Mouse (Mus musculus) urinary bladder, adult 18-20 months (tissue): ENCODE measurements around the gene Gng10.

ENCODE experiments used
- DNase-seq, 2 experiments: peaks; one replicate each; pipeline ENCODE4 v3.0.0; 2022; ENCODE audit warnings: low spot score in 2 of 2, mixed read lengths in 2 of 2

Gng10 gene

DNA sequence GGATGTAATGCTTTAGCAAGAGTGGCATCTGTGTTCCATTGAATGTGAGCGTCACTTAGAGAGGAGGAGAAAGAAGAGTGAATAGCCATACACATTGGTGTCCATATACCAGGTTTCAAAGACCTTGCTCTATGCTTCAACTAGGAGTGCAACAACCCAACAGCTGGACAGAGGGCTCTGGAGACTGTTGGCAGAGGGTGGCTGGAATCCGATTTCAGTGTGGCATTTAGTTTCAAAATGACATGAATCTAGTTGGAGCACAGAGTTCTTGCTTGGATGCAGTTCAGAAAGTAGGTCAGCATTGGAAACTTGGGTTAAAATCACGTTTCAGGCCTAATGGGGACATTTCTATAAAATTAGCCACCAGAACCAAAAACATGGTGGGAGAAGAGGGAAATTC, 19.7 kb upstream of the Gng10 start:
- no peak for DNase-seq

DNA sequence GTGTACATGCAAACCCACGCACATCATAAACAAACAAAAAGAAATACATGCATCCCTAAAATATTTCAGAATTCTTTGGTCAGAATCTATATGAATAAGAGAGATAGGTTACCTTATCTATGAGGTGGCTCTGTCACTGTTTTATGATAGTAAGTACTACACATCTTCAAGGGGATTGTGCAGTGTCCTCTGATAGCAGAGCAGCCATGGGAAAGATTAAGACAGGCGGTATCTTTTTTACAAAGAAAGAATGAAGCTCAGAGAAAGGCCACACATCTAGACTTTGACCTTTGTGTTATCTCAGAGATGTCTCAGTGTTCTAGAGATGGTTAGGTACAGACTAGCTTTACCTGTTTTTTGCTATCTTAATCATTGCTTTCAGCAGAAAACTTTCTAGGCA, 18.0 kb upstream of the Gng10 start:
- no peak for DNase-seq

DNA sequence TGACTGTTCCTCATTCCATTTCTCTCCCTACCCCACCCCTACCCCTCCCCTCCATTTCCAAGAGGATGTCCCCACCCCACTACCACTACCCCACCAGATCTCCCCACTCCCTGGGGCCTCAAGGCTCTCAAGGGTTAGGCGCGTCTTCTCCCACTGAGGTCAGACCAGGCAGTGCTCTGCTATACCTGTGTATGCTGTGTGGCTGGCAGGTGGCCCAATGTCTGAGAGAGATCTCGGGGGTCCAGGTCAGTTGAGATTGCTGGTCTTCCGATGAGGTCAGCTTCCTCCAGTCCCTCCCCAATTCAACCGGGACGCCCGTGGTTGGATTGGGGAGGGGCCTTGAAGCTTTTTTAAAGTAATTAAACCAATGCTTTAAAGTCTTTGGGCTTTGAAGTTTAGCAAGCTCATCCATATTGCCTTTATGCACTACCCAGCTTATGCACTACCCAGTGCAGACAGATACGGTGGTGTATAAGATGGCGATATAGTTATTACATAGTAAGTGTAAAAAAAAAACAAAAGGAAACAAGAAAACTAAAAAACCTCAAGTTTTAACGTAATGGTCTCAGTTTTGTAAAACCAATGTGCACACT, 467 bp upstream of the Gng10 start:
- no peak for DNase-seq

DNA sequence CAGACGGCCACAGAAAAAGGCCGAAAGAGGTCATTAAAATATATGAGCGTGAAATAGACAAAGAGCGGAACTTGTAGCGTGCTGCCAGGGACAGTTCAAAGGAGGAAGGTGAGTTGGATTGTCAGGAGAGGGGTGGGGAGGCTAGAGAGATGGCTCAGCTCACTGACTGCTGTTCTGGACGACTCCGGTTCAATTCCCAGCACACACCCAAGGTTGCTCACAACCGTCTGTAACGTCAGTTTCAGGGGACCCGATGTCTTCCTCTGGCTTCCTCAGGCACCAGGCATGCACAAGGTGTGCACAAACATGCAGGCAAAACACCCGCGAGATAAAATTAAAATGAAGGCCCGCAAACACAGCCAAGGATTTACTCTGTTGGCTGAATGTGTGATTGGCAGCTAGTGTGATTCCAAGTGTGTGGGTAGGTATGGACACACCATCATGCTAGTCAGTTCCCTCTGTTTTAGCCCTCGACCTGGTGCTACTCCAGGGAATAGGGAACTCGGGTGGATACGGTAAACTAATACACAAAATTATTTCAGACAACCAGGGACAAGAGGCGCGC, 980 bp downstream of the Gng10 start:
- peak in 1 of 2 experiments; percentile 12 for DNase-seq

DNA sequence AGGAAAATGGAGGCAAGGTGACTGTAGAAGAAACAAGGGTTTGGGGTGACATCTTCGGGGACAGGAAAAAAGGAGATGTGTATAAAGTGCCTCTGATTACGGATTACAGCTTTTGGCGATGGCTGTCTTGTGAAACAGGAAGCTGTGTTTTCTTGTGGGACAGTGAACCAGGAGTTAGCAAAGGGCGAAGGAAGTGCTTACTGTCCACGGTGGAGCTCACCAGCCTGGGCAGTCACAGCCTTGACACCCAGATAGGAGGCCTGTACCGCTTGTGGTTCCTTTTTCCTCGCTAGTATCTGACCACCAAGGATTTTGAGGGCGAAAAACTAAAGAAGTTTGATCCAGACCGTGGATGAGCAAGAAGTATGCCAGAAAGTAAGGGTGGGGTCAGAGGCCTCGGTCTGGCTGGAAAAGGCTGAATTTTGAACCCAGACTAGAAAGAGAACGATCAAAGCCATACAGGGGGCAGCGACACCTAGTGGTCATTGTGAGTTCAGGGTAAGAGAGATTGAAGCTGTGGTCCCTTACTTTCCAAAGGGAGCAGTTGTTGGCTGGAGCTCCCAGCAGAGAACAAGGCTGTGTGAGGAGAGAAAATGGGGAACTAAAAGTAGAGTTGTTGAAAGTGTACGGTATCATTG, 1.7 kb downstream of the Gng10 start:
- peak; percentile 52 to 67 for DNase-seq

DNA sequence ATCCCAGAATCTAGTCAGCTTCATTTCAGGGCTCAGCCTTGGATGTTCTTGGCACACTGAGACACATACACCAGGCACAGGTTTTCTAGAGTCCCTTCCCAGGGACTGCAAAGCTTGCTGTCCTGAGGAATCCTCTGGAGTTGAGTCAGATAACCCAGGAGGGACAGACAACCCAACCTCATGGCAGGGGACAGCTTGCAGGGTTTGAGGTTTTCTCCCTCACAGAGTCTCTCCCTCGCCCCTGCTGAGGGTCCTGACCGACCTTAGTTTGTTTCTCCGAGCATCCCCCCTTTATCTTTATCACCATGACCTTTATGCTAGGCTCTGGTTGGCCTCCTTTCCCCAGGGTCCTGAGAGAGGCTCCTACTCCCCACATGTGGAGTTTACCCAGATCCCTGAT, 2.6 kb downstream of the Gng10 start:
- no peak for DNase-seq

DNA sequence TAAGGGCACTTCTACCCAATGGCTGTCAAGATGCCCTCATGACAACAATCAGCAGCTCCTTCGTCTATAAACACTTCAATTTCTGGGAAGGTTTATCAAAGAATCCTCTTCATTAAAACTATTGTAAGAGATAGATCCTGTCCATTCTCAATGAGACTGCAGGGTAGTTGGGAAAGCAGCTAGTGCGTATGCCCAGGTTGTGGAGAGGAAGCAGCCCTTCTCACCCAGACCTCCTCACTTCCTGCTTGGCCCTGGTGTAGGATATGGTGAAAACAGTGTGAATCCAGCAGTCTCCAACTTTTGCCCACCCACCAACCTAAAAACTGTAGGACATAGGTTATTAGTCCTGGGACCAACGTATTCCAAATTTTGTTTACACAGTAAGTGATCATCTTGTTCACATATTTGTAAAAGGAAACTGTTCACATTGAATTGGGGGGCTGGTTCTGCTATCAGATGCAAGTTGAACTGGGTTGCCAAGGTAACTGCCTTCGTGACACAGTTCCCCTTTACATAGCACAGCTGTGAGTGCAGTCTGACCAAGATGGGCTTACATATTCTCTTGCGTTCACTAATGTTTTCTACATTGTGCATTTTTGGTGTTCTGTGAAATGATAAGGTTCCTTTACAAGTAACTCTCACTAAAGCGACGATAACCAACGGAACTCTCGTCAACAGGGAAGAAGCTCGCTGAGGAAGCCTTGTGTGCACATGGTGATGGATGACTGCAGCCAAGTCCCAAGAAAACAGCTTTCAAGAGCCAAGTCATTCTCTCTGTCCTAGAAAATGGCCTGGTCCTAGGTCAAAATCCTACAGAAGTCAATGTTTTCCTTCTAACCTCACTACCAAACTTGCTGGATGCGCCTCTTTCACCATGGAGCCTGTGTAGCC, 5.8 kb downstream of the Gng10 start:
- DNase-seq, result no peak

DNA sequence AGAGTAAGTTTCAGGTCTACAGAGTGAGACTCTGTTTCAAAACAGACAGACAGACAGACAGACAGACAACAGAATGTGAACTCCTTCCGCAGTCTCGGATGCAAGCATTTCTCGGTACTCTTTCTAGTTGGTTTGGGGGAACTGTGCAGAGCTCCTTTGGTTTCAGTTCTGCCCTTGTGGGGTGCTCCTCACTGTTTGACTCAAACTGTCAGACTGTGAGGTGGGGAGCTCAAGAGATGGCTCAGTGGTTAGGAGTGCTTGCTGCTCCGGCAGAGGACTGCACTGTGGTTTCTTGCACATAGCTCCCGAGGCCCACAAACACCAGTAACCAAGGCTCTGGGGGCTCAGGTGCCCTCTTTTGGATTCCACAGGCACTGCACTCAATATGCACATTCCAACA, 8.2 kb downstream of the Gng10 start:
- no peak for DNase-seq

DNA sequence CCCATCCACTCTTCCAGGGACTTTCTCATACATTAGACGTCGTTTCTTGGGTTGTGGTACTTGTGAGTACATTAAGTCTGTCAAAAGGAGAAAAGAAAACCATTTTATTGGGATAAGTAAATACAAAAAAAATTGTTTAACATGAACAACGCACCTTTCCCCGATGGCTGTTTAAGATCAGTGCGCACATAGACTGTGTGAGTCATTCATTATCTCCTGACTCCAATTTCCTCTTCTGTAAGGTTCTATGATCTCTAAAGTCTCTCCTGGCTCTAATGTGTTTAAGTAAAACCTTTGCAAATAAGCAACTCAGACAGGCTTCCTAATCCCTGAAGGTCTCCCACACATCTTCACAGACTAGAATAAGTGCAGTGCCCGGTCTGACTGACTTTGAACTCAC, 9.0 kb downstream of the Gng10 start:
- no peak for DNase-seq

DNA sequence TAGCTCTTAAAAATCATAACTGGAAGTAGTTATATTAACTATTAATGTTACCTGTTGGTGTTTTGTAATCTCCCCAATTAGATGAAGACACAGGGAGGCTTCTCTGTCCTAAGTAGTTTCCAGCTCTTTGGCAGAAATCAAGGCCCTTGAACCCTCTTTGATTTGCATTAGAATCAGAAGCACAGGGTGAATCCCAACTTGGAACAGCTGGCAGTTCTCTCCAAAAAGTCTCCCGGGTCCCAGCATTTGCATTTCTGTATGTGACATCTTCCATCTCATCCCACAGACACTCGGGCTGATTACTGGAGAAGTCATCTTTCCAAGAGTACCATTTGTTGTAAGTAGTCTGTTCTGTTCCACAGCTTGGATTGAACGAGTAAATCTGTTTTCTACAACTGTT, 12.3 kb downstream of the Gng10 start:
- DNase-seq, result no peak

DNA sequence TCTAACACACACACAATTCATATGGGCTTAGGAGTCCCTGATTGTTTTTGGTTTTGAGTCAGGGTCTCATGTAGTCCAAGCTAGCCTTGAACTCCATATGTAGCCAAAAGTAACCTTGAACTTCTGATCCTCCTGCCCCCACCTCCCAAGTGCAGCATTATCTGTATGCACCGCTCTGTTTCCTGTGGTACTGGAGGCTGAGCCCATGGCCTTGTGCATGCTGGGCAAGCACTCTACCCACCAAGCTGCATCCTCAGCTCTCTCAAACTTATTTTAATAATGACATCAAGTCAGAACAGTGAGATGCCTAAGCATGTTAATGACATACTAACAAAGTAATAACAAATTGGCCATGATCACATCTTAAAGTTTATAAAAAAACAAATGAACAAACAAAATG, 16.2 kb downstream of the Gng10 start:
- no peak for DNase-seq

DNA sequence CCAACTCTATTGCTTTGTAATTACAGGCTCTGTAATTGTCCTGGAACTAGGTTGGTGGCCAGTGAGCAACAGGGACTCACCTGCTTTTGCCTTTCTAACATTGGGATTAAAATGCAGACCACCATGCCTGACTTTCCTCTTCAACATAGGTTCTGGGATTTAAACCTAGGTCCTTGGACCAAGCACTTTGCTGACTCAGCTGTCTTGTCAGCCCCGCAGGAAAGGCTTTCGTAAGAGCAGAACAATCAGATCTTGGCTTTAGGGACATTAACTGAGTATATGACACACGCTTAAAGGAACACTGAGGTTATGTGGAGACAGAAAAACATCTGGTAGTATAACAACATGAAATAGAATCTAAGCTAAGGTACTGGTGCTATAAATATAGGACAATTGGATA, 23.0 kb downstream of the Gng10 start:
- no peak for DNase-seq

DNA sequence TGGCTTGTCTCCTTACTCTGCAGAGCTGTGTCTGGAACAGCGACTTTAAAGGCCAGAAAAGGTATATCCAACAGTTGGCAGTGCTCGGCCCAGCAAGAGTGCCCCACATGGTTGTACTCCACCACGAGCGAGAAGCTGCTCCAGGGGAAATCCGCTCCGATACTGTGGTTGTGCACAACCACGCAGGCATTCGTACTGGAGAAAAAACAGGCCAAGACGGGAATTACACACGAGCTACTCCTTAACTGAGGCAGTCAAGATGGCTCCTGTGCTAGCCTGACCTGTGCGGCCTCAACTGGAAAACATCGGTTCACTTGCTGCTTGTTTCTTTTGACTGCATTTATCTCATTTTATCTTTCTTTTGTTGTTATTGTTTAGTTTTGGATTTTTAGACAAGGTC, 27.6 kb downstream of the Gng10 start:
- no peak for DNase-seq

DNA sequence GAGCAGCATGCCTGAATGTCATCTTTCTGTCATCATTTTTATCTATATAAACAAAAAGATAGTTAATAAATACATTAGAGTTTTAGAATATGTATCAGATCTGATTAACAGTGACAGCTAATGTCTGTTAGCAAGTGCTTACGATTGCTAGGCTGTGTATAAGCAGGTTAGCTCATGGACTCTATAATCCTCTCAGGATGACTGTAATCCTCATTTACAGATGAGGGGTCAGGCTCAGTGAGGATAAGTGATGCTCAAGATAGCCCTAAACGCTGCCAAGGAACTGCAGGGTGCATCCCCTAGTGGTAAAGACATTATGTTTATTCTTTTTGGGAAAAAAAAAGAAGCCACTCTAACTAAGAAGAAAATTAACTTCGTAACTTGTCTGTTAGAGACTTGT, 34.4 kb downstream of the Gng10 start:
- DNase-seq, result no peak

DNA sequence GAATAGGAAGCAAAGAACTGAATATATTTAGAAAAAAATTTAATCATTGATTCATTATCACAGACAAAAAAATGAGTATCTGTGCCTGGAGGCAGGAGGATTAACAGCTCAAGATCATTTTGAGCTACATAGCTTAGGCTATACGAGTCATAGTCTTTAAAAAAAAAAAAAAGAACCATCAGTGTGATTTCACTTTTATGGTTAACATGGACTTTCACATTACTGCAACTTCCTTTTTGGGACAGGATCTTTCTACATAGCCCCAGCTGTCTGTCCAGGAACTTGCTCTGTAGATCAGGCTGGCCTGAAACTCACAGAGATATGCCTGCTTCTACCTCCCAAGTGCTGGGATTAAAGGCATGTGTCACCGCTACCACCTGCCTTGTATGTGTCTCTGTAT, 48.5 kb downstream of the Gng10 start:
- DNase-seq, result no peak

DNA sequence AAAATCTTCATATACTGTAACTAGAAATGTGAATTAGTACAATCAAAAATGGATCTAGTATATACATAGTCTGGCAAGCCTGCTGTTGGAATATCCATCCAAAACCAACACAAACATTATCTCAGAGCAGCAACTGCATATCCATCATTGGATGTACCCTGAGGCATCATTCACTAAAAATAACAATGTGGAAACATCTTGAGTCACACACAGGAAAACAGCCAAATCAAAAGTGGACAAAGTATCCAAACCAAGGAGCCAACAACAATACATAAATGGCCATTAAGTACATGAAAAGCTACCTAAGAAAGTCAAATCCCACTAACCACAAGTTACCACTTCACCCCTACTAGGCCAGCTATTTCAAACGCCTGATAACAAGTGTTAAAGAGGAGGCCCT, 54.5 kb downstream of the Gng10 start:
- no peak for DNase-seq
